Mouse (Mus musculus) CD4-positive naive resting alpha-beta T cell, adult 57 days (primary cell): ENCODE measurements around the gene Oog3. TPM values are rescaled to one million over a fixed set of nuclear protein-coding genes. Genes with fewer than 3 reads are reported as not detected.

ENCODE experiments used
- total RNA-seq: library from RNA; stranded (reverse); gene quantifications from one replicate; pipeline ENCODE4 v1.2.4, GENCODE M21; 2023

Gene Oog3
- total RNA-seq = not detected

DNA sequence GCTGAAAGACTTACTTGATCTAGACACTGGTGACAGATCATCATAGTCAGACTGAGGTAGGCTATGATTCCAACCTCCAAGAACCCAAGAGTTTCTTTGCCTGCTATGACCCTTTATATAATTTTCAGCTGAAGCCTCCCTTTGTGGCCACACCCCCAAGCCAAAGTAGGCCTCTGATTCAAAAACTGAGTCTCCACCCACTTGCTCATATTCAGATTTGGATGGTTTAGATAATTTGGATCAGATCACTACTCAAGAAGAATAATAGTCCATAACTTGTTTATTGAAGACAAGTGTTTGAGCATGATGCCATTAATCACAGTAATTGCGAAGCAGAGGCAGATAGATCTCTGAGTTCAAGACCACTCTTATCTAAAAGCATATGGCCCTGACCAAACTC, at the start of gene Oog3:
Oog3 (minus strand) TSS at position 101 of the 400 bp plus-strand sequence.

DNA sequence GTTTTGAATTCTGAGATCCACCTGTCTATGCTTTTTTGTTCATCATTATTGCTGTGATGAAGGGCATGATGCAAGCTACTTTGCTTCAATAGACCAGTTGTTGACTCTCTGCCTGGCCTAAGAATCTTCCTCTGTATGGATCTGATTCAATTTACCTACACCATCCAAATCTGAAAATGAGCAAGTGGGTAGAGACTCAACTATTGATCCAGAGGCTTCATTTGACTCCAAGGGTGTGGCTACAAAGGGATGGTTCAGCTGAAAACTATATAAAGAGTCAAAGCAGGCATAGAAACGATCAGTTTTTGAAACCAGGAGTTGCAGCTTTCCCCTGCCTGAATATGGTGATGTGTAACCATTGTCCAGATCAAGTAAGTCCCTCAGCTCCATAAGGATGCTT, 28.0 kb upstream of the Oog3 start, which contains the start of gene Oog2:
Oog2 (plus strand) TSS at position 301 of the 400 bp plus-strand sequence.

Other genes with a start within 250 kb of the Oog3 start
- not detected for gene Pramef25, start 211.6 kb downstream of the Oog3 start, total RNA-seq
- not detected for gene Gm13101, start 195.7 kb downstream of the Oog3 start, total RNA-seq
- gene Pramef17, start 168.3 kb downstream of the Oog3 start, total RNA-seq = not detected
- not detected for gene Pramel4, start 103.5 kb downstream of the Oog3 start, total RNA-seq
- gene Gm13102, start 56.2 kb downstream of the Oog3 start, total RNA-seq = not detected
- not detected for gene Oog2, start 28.1 kb upstream of the Oog3 start, total RNA-seq
- gene C87977, start 50.7 kb upstream of the Oog3 start, total RNA-seq = not detected
- not detected for gene Pramel5, start 117.8 kb upstream of the Oog3 start, total RNA-seq
- gene Gm13128, start 167.6 kb upstream of the Oog3 start, total RNA-seq = not detected
- gene Gm13119, start 195.3 kb upstream of the Oog3 start, total RNA-seq = not detected
- not detected for gene Pramef20, start 215.3 kb upstream of the Oog3 start, total RNA-seq
- not detected for gene Pramef12, start 245.8 kb upstream of the Oog3 start, total RNA-seq